Mouse (Mus musculus): ENCODE measurements around the gene Zfp512.

DNA sequence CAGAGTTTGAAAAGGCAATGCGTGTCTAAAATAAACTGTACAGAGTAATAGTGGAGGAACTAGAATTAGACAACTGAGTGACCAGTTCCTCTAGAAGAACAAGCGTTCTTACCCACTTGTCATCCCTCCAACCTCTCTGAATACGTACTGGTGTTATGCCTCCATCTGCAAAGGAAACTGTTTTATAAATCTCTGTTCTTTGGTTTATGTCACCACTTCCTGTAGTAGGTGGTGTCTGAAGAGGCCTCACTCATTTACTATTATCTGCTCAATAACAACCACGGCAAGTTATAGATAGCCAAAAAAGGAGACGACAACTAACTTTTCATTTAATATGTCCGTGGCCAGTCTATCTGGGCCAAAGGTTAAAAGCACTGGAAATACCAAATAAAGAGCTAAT is 68.3 kb downstream of the Zfp512 start:
- TF ChIP-seq POLR2A (IDR thresholded peaks at IDR 0.05; ENCODE audit: low read depth, low read length) (no peak), CTCF (IDR thresholded peaks at IDR 0.05; ENCODE audit: borderline replicate concordance, insufficient read depth, low read length) (no peak)
